Mouse (Mus musculus): ENCODE measurements around the gene Tmem117.
A peak's percentile ranks its signal among the peaks of the same experiment; 100 is the strongest.

Gene Tmem117

GRCm38 (mm10) chr15:94732104-94732503 lies 103.1 kb downstream of the Tmem117 start:
- ATAC-seq (ENCODE audit: insufficient number of reproducible peaks, low FRiP score, low TSS enrichment): no peak

GRCm38 (mm10) chr15:94769227-94769626 lies 140.2 kb downstream of the Tmem117 start:
- ATAC-seq (ENCODE audit: insufficient number of reproducible peaks, low FRiP score, low TSS enrichment): peak; percentile 74

GRCm38 (mm10) chr15:94770832-94771578 lies 142.0 kb downstream of the Tmem117 start:
- no peak for ATAC-seq (ENCODE audit: insufficient number of reproducible peaks, low FRiP score, low TSS enrichment)

GRCm38 (mm10) chr15:94771691-94772090 lies 142.7 kb downstream of the Tmem117 start:
- no peak for ATAC-seq (ENCODE audit: insufficient number of reproducible peaks, low FRiP score, low TSS enrichment)

GRCm38 (mm10) chr15:94776119-94777069 lies 147.4 kb downstream of the Tmem117 start:
- no peak for ATAC-seq (ENCODE audit: insufficient number of reproducible peaks, low FRiP score, low TSS enrichment)

- ATAC-seq (ENCODE audit: insufficient number of reproducible peaks, low FRiP score, low TSS enrichment): peak; percentile 76
Measured at GRCm38 (mm10) chr15:94781556-94781955, 152.5 kb downstream of the Tmem117 start.

- ATAC-seq (ENCODE audit: insufficient number of reproducible peaks, low FRiP score, low TSS enrichment): no peak
Measured at GRCm38 (mm10) chr15:94793455-94793854, 164.4 kb downstream of the Tmem117 start.

- no peak for ATAC-seq (ENCODE audit: insufficient number of reproducible peaks, low FRiP score, low TSS enrichment)
Measured at GRCm38 (mm10) chr15:94795484-94795883, 166.5 kb downstream of the Tmem117 start.

- ATAC-seq (ENCODE audit: insufficient number of reproducible peaks, low FRiP score, low TSS enrichment): no peak
Measured at GRCm38 (mm10) chr15:94798236-94798635, 169.2 kb downstream of the Tmem117 start.

- no peak for ATAC-seq (ENCODE audit: insufficient number of reproducible peaks, low FRiP score, low TSS enrichment)
Measured at GRCm38 (mm10) chr15:94801462-94801861, 172.4 kb downstream of the Tmem117 start.

- ATAC-seq (ENCODE audit: insufficient number of reproducible peaks, low FRiP score, low TSS enrichment): no peak
Measured at GRCm38 (mm10) chr15:94802820-94803219, 173.8 kb downstream of the Tmem117 start.

GRCm38 (mm10) chr15:94803624-94804342 lies 174.8 kb downstream of the Tmem117 start:
- no peak for ATAC-seq (ENCODE audit: insufficient number of reproducible peaks, low FRiP score, low TSS enrichment)

- no peak for ATAC-seq (ENCODE audit: insufficient number of reproducible peaks, low FRiP score, low TSS enrichment)
Measured at GRCm38 (mm10) chr15:94806005-94806404, 177.0 kb downstream of the Tmem117 start.

GRCm38 (mm10) chr15:94811550-94811949 lies 182.5 kb downstream of the Tmem117 start:
- ATAC-seq (ENCODE audit: insufficient number of reproducible peaks, low FRiP score, low TSS enrichment): no peak

- no peak for ATAC-seq (ENCODE audit: insufficient number of reproducible peaks, low FRiP score, low TSS enrichment)
Measured at GRCm38 (mm10) chr15:94814213-94815100, 185.4 kb downstream of the Tmem117 start.

GRCm38 (mm10) chr15:94835634-94836033 lies 206.6 kb downstream of the Tmem117 start:
- ATAC-seq (ENCODE audit: insufficient number of reproducible peaks, low FRiP score, low TSS enrichment): no peak

- ATAC-seq (ENCODE audit: insufficient number of reproducible peaks, low FRiP score, low TSS enrichment): no peak
Measured at GRCm38 (mm10) chr15:94838646-94839045, 209.6 kb downstream of the Tmem117 start.

GRCm38 (mm10) chr15:94847501-94847900 lies 218.5 kb downstream of the Tmem117 start:
- peak; percentile 58 for ATAC-seq (ENCODE audit: insufficient number of reproducible peaks, low FRiP score, low TSS enrichment)

- no peak for ATAC-seq (ENCODE audit: insufficient number of reproducible peaks, low FRiP score, low TSS enrichment)
Measured at GRCm38 (mm10) chr15:94859641-94860040, 230.6 kb downstream of the Tmem117 start.

- ATAC-seq (ENCODE audit: insufficient number of reproducible peaks, low FRiP score, low TSS enrichment): no peak
Measured at GRCm38 (mm10) chr15:94861173-94861572, 232.1 kb downstream of the Tmem117 start.

All from cerebellum, adult (tissue).